Mouse (Mus musculus): ENCODE results near the gene Prlr.

The Prlr gene

DNA sequence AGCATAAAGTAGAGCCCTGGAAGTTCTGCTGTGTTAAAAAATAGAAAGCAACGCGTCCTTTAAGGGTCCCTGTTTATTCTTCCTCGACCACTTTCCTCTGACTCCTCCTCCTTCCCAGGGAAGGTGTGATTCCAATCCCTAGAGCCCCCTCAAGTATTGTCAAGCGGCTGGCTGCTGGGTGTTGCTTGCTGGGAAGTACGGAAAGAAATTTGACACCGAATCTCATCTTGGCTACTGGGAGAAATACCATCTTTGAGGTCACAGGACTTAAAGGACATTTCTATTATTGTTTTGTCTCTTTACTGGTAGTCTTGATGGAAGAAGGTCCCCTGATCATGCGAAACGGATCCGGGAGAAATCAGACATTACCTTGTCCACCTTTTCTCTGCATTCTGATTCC lies at the start of gene Prlr:
TSS of gene Prlr (plus strand) at position 156 of the 400 bp plus-strand sequence.
- DNase-seq (ENCODE audit: inconsistent age in 2 of 2, low spot score in 1 of 2): no peak

DNA sequence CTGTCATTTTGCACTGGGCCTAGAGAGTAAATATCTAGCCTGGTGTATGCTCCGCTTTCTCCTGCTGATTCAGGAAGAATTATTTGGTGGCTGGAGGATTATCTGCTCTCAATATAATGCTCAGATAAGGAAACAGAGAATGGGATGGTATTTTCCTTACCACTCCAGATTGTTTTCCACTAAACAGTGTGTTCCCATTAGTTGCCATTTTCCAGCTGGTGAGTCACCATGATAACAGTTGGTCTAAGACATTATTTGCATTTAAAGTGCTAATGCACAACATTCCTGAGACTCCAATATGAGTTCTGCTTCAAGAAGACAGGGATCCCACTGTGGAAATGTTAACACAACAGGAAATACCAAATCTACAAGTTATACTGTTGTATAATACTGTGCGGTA lies 43.3 kb upstream of the Prlr start:
- no peak for DNase-seq (ENCODE audit: inconsistent age in 2 of 2, low spot score in 1 of 2)

DNA sequence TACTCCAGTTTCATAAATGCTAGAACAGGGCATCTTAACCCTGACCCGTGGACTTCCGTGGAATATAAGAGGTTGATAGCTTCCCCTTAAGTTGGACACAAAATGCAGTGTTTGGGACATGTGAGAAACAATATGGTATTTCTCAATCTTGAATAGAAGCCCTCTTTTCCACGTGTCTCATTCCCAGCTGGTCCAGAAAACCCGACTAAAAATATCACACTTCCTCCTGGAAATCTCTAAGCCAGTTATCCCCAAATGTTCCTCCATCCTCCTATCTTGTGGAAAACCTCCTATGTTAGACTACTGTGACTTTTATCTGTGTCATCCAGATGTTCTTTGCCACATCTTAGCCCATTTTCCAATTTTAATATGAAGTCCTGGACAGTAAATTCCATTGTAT lies 42.1 kb upstream of the Prlr start:
- no peak for DNase-seq (ENCODE audit: inconsistent age in 2 of 2, low spot score in 1 of 2)

- DNase-seq (ENCODE audit: inconsistent age in 2 of 2, low spot score in 1 of 2): no peak
Observed at GRCm38 (mm10) chr15:10144520-10144919, 32.5 kb upstream of the Prlr start.

DNA sequence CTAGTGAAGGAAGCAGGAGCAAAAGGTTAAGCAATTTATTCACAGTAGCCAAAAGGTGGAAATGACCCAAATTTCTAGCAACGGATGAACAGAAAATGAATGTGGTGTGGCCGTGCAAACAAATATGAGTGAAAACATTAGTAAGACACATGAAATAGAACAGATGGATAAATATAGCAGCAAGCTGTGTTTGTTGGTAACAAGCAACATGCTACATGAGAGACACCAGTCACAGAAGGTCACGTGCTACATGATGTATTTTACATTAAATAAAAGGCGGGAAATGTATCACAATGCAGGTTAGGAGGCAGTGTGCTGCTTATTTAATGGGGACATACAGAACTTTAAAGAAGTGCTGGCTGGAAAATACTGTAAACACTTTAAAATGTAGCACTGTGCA lies 28.8 kb upstream of the Prlr start:
- no peak for DNase-seq (ENCODE audit: inconsistent age in 2 of 2, low spot score in 1 of 2)

- no peak for DNase-seq (ENCODE audit: inconsistent age in 2 of 2, low spot score in 1 of 2)
Observed at GRCm38 (mm10) chr15:10160663-10161062, 16.4 kb upstream of the Prlr start.

- DNase-seq (ENCODE audit: inconsistent age in 2 of 2, low spot score in 1 of 2): peak in 1 of 2 experiments; percentile 56
Observed at GRCm38 (mm10) chr15:10175078-10175477, 2.0 kb upstream of the Prlr start.

GRCm38 (mm10) chr15:10175656-10176055 lies 1.4 kb upstream of the Prlr start:
- DNase-seq (ENCODE audit: inconsistent age in 2 of 2, low spot score in 1 of 2): peak; percentile 73 to 88

DNA sequence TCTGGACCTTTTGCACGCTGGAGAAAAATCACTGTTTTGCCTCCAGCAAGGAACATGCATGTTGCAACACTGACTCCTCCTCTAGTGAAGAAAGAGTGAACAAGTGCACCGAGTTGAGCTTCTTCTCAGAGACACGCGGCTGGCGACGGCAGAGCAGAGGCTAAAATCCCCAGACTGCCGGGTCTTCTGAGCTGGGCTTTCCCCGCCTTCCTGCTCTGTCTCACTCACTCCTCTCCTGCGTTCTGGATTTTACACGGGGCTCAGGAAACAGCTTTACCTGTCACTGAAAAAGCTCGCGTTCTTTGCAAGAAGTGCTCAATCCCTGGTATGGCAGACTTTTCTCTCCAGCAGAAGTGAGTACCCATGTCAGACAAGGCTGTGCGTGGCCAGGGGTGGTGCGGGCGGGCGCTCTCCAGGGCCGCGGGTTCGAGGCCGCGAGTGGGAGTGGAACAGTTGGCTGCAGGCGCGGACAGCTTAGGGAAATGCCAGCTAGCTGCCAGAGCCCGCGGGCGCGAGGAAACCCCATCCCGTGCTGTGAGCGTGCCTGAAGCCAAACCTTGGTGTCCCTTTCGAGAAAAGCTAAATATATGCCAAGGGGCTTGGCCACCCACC lies 587 bp downstream of the Prlr start:
- DNase-seq (ENCODE audit: inconsistent age in 2 of 2, low spot score in 1 of 2): peak; percentile 67 to 94

DNA sequence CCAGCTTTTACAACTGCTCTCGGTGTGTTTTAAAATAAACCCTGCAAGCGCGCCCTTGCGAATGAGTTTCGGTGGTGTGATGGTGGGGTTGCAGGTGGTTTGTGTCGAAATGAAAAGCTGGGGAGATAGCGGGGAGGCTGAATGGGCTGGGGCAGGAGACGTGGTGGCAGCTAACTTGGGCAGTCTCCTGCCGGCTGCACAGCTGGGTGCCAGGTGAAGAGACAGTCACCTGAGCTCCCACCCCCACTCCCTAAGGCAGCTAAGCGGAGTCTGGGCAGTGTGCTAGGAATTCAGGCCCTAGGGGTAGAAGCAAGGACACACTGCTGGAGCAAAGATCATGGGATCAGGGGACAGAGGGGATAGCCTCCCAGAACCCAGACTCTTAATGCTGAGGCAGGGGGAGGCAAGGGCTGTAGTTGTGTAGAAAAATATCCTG lies 1.1 kb downstream of the Prlr start:
- DNase-seq (ENCODE audit: inconsistent age in 2 of 2, low spot score in 1 of 2): no peak

- peak; percentile 70 to 93 for DNase-seq (ENCODE audit: inconsistent age in 2 of 2, low spot score in 1 of 2)
Observed at GRCm38 (mm10) chr15:10180694-10181093, 3.7 kb downstream of the Prlr start.

GRCm38 (mm10) chr15:10192101-10192630 lies 15.1 kb downstream of the Prlr start:
- DNase-seq (ENCODE audit: inconsistent age in 2 of 2, low spot score in 1 of 2): peak in 1 of 2 experiments; percentile 63

DNA sequence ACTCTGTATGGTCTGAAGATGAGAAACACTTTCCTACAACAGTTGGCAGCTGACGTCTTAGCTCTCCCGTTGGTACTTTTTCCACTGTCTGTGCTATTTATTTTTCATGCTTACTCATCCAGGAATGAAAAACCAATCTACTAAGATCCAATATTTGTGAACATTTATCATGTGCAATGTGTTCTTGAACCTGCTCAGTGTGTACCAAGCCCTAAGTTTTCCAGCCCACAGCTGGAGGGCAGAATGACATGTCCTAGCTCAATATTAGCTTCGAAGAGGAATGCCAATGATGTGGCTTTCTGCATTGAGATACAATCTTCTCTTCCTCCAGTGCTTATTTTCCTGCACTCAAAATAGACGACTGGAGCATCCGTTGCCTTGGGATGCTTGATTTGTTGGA lies 24.0 kb downstream of the Prlr start:
- peak; percentile 34 to 62 for DNase-seq (ENCODE audit: inconsistent age in 2 of 2, low spot score in 1 of 2)

DNA sequence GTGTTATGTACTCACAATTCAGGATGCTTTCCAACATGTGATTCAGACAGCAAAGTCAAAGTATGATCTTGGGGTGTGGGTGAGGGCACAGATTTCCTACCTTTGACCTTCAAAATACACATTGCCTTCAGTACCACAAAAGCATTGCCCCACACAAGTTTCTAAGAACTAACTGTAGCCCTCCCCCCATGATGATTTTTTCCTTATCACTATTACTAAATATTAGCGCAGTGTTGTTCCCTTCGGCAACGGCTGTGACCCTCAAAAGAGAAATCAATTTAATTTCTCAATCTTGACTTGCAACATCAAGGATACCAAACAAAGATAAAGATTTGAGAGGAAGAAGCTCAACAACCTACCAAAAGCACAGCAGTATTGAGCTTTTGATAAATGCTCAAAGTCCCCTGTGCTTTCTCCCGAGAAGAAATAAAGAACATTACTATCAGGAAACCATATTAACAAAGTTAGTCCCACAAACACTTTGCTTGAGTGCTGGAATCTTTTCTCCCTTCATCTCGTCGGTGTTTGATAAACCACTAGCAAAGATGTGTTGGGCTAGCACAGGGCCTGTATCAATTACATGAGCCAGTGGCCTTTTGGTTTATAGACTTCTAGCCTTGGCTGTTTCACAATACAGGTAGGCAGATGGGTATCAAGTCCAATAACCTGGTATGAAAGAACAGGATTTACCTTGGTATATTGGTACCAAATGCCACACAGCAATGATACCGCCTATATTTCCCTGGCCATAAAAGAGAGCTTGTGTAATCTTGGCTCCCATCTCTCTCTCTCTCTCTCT lies 25.7 kb downstream of the Prlr start:
- peak in 1 of 2 experiments; percentile 82 for DNase-seq (ENCODE audit: inconsistent age in 2 of 2, low spot score in 1 of 2)

- peak in 1 of 2 experiments; percentile 83 for DNase-seq (ENCODE audit: inconsistent age in 2 of 2, low spot score in 1 of 2)
Observed at GRCm38 (mm10) chr15:10210261-10210770, 33.3 kb downstream of the Prlr start.

GRCm38 (mm10) chr15:10211992-10212391 lies 35.0 kb downstream of the Prlr start:
- no peak for DNase-seq (ENCODE audit: inconsistent age in 2 of 2, low spot score in 1 of 2)

- DNase-seq (ENCODE audit: inconsistent age in 2 of 2, low spot score in 1 of 2): peak in 1 of 2 experiments; percentile 63
Observed at GRCm38 (mm10) chr15:10213213-10213612, 36.2 kb downstream of the Prlr start.

DNA sequence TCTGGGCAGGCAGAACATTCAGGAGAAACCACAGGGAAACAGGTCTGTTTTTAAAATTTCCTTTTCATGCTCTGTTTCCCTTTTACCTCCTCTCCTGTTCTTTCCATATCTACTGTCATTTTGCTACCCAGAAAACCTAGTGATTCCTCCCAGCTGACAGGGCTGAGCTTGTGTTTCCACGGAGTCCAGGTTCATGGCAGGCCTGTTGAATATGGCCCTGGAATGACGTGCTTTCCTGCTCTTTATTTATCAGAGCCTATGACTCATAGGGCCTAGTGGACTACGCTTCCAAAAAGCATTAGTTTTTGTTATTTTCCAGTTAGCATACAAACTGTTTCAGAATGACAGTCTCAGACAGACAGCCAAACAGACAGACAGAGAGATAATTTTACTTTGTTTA lies 36.7 kb downstream of the Prlr start:
- DNase-seq (ENCODE audit: inconsistent age in 2 of 2, low spot score in 1 of 2): peak; percentile 49 to 85

DNA sequence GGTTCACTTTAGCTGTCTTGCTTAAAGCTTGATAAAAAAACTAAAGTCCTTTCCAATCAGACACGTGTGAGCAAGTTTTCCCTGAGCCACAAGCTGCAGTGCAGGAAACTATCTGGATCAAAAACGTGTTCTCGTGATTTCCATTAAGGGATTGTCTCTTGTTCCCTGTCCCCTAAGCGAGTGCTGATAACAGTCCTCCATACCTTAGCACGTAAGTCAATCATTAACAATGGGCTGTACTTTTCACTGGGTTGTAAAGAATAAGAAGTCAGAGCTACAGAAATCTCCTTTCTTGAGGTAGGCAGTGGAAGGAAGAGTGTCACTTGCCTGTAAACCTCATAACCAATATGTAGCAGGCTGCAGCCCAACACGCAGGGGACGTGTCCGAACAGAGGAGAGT lies 38.7 kb downstream of the Prlr start:
- no peak for DNase-seq (ENCODE audit: inconsistent age in 2 of 2, low spot score in 1 of 2)

GRCm38 (mm10) chr15:10216189-10216588 lies 39.2 kb downstream of the Prlr start:
- peak in 1 of 2 experiments; percentile 71 for DNase-seq (ENCODE audit: inconsistent age in 2 of 2, low spot score in 1 of 2)

DNA sequence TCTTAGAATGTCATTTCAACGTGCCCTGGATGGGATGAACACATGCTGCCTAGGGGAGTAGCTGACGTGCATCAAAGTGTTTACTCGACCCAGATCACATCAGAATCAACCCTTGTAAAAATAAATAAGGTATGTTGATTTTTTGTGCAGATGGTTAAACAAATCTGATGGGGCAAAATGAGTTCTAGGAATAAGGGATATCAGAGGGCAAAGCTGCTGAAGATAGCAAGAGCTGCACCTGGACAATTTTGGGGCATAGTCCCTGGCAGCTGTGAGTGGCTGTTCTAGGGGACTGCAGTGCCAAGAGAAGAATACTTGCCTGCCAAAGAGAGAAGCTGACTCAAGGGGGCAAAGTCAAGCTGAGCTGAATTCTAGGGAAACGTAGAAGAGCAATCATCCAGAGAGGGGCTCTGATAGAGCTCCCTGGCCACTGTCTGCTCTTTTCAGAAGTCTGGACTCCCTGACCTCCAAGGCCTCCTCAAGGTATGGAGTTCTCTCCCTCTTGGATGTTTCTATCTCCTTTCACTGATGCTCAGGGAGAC lies 46.6 kb downstream of the Prlr start:
- DNase-seq (ENCODE audit: inconsistent age in 2 of 2, low spot score in 1 of 2): peak in 1 of 2 experiments; percentile 31

- DNase-seq (ENCODE audit: inconsistent age in 2 of 2, low spot score in 1 of 2): peak in 1 of 2 experiments; percentile 38
Observed at GRCm38 (mm10) chr15:10225701-10226100, 48.7 kb downstream of the Prlr start.

Measured in adrenal gland, adult (tissue).